Mouse (Mus musculus) frontal cortex, postnatal 10 days (tissue): Measurements from ENCODE around the gene Ppp1r17.
A peak's percentile ranks its signal among the peaks of the same experiment; 100 is the strongest.

Experiments
- DNase-seq, 2 experiments: peaks; one replicate each; pipeline ENCODE4 v3.0.0; 2022; ENCODE audit warnings: low spot score in 2 of 2, mixed read lengths in 1 of 2

Ppp1r17 gene

DNA sequence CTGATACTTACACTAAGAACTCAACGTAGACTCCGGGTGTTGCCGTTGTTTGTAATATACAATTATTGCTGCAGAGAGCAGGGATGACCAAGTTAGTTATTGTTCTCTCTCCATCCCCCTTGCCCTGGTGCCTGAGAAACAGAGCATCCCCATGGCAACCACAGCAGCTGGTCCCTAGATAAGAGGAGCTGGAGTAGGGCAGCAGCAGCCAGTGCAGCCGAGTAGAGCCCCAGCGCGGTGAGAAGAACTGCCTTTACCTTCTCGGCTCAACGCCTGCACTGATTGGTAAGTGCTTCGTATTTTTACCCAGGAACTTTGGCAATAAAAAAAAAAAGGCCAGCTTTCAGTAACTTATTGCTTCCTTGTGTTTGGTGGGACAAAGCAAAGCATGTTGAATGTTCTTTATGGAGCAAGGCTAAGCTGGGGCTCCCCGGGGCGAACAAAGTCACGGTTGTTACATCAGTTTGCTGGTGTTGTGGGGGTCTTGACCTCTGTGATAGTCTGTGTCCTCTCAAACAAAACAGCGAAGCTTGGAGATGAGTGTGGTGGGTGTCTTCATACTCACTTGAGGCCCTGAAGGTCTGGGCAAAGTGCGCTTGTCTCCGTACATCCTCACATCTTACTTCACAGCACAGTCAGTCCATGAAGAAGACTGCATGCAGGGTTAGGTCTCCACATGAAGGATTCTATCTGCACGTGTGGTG, at the start of gene Ppp1r17:
TSS of gene Ppp1r17 (plus strand) at position 207 of the 704 bp plus-strand sequence.
- DNase-seq, result no peak

GRCm38 (mm10) chr6:55972998-55973397, 44.3 kb upstream of the Ppp1r17 start:
- no peak for DNase-seq

- DNase-seq, result no peak
Observed at GRCm38 (mm10) chr6:55979766-55980165, 37.5 kb upstream of the Ppp1r17 start.

GRCm38 (mm10) chr6:56008711-56009110, 8.6 kb upstream of the Ppp1r17 start:
- DNase-seq, result no peak

DNA sequence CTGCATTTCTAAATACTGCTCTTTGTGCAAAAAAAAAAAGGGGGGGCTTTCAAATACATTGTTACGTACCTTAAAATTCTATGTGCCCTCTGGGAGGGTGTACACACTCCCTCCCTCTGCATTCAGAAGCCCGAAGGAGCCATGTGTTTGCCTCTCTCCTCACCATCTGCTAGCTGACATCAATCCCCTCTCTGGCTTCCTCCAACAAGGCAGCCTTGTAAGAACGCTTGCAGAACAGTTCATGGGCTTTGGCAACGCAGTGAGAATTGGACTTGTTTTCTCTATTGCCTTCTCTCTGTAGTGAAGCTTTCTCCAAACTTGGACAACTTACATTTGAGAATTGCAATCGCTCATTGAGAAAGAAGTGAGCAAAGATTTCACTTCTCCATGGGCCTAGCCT, 4.9 kb upstream of the Ppp1r17 start:
- DNase-seq, result no peak

GRCm38 (mm10) chr6:56019632-56020031, 2.3 kb downstream of the Ppp1r17 start:
- DNase-seq, result no peak

DNA sequence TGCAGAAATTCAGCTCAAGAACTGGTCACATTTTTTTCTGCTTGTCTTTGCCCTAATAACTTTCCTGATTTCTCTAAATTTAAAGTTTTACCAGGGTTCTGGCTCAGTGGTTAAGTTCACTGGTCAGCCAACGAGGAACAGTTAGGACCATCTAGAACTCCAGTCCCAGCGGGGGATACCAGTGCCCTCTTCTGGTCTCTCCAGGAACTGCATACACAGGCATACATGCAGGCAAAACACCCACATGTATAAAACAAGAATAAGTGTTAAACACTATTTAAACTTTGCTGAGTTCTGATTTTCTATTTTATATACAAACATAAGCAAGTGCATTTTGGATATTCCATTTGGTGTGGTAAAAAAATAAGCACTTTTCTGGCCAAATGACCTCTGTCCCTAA, 8.2 kb downstream of the Ppp1r17 start:
- DNase-seq, result no peak

DNA sequence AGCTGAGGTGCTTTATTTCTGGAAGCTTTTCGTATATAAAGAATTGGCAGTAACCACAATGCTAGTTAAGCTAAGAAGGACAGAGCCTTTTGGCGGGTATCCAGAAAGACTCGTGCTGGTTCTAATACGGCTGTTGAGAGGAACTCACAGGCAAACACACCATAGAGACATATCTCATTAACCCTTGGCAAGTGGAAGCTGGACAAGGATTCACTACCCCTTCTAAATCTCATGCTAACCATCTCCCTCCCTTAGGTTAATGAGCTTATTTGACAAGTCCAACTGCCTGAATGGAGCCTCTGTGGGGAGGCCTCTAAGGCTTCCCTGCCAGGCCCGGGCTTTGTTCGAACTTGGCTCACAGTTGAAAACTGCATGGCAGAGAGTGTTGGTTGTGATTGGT, 10.0 kb downstream of the Ppp1r17 start:
- DNase-seq, result no peak

DNA sequence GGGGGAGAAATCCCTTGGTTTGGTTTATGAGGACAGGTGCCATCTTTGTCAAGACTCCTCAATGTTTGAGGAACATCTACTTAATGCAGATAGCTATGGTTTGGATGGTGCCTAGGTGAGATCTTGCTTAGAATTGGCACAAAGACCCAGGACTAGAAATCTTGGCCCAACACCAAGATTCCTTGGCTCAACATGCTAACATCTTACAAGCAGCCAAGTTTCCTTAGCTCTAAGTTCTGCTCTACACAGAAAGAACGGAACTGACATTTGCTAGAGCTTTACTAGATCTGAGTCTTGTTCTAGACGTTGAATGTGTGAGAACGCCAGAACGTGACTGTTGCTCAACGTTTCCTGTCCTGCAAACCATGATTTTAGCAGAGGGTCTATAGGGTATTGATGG, 10.7 kb downstream of the Ppp1r17 start:
- DNase-seq, result no peak

DNA sequence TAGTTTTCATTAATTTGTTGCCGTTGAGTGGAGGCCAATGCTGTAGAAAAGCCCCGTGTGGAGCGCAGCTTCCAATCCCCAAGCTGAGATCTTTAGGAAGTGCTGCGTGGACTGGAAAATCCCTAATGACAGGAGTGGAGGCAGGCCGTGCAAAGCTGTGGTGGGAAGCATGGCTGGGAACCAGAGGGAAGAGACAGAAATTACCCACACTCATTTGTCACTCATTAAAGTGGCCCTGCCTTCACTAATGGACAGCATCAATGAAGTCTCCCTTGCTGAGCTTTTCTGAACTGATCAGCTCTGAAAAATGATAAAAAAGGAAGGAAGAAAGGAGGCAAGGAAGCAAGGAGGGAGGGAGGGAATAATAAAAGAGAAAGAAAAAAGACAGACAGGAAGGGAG, 12.7 kb downstream of the Ppp1r17 start:
- DNase-seq, result no peak

GRCm38 (mm10) chr6:56032231-56032630, 14.9 kb downstream of the Ppp1r17 start:
- no peak for DNase-seq

- DNase-seq, result no peak
Observed at GRCm38 (mm10) chr6:56035054-56035453, 17.8 kb downstream of the Ppp1r17 start.

- DNase-seq, result no peak
Observed at GRCm38 (mm10) chr6:56039476-56040055, 22.3 kb downstream of the Ppp1r17 start.

DNA sequence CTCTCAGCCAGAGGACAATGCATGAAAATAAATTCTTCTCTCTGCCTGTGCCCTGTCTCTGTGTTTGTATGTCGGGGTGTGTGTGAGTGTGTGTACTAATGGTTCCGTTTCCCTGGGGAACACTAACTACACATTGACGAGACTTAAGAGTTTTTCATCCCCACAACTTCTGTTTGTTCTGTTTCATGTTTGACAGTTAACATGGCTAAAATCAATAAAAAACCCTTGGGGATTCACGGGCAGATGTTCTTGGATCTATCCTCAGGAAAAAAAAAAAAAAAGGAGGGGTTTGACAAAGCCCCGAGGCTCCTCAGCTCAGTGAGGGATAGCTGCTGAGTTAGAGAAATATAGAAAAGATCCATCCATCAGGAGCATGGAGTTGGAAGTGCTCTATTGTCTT, 27.0 kb downstream of the Ppp1r17 start:
- DNase-seq, result no peak

GRCm38 (mm10) chr6:56044716-56045115, 27.4 kb downstream of the Ppp1r17 start:
- DNase-seq, result no peak

GRCm38 (mm10) chr6:56048580-56048979, 31.3 kb downstream of the Ppp1r17 start:
- DNase-seq, result no peak

DNA sequence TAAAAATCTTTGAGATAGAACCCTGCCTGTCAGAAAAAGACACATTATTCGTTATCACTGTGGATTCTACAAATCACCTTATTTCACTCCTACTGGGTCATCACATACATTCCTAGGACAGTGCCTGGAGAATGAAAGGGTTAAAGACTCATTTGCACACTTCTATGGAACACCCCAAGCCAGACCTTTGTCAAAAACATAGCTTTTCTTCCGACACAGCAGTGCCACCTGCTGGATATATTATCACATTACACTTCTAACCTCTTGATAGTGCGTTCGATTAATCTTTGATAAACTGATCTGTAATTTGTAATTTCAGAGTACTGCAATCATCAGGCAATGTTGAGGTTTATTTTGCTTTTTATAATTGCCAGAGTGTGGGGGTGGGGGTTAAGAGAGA, 31.8 kb downstream of the Ppp1r17 start:
- DNase-seq, result peak in 1 of 2 experiments; percentile 15

GRCm38 (mm10) chr6:56063736-56064135, 46.4 kb downstream of the Ppp1r17 start:
- no peak for DNase-seq

DNA sequence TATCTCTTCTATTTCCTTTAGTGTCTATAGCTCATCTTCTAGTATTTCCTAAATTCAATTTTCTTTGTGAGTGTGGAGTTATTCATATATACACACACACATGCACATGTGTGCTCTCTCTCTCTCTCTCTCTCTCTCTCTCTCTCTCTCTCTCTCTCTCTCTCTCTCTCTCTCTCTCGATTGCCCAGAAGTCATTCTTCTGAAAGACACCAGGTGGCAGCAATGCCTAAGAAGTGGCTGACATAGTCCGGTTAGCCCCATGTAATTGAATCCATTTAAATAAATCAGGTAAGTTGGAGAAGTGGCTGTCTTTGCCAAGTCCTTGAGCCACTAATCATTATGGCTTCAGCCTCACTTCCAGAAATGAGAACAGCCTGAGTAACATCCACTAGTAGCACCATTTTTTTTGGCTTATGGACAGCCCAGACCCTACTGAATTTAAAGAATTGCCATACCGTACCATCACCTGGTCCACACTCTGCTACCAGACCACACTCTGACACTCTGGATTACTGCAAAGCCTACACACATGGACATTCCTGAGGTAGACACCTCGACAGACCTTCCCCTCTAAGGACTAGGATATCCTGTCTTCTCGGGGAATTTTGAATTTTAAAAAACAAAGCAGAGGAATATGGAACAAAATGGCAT, 49.5 kb downstream of the Ppp1r17 start:
- DNase-seq, result peak in 1 of 2 experiments; percentile 33

- no peak for DNase-seq
Observed at GRCm38 (mm10) chr6:56068516-56068915, 51.2 kb downstream of the Ppp1r17 start.

GRCm38 (mm10) chr6:56076378-56076805, 59.1 kb downstream of the Ppp1r17 start:
- DNase-seq, result no peak
